Mouse (Mus musculus) liver, postnatal 0 days (tissue): ENCODE measurements around the gene Ier5.

Source experiments
- CTCF ChIP-seq: sonication (generic); IDR thresholded peaks from 2 replicates; pipeline ENCODE4 v1.5.1; 2016; ENCODE audit warnings: antibody characterized with exemption, low read depth
- EP300 ChIP-seq: IDR thresholded peaks from 2 replicates; pipeline ENCODE4 v1.6.1; 2016; ENCODE audit warnings: antibody characterized with exemption, low read depth, mild to moderate bottlenecking

DNA sequence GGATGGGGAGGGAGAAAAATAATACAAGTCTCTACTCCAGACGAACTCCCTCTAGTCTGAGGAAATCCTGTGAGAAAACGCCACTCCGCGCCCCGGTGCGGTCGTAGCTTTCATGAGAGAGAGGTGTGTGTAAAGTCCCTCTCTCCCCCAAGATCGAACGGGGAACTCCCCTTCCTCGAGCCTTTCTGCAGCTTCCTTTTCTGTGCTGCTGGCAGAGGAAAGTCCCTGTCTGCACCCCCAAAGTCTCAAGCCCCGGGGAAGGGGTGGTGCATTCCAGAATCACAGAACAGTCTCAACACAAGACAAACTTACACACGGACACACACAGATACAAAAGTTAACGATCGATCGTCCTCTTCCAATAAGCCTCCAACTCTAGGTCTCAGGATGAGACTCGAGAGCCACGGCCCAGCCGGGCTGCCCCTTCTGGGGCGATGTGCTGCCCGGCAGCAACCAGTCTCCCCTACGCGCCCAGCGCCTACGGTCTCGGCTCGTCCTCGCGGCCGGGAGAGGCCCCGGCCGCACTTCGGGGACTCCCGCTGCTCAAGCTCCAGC, 1.4 kb downstream of the Ier5 start:
- no peak for TF ChIP-seq EP300
- TF ChIP-seq CTCF: 0 out of 2 replicates have a peak, but pooled peaks have one; percentile 10
